Mouse (Mus musculus) kidney, postnatal 14 days (tissue): ENCODE results near the gene Sncb.

ENCODE experiments used
- DNase-seq: peaks from one replicate; pipeline ENCODE4 v3.0.0; 2022; ENCODE audit warnings: mixed read lengths

Sncb gene

DNA sequence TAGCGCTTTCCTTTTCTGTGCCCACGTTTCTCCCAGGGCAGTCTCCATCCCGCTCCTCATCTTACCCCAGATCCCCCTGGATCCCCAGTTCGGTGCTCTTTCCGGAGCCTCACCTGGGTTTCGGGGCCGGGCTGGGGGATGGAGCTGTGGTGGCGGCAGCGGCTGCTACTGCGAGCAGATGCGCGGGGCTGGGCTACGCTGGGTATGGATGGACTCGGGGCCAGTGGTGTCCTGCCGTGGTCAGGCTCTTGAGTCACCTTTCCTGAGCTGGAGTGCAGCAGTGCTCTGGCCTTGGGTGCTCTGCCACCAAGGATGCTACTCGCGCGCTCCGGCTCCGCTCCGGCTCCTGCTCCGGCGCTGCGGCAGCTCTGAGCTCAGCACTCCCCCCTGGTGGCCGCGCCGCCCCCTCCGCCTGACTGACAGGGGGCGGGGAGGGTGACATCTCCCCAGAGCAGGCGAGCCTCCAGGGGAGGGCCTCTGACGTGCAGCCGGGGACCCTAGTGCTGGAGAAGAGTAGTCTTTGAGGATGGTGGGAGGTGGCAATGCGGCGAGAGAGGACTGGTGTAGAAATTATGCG is at the start of gene Sncb:
Gene Sncb, minus strand, starts transcription at position 404 of the 577 bp plus-strand sequence.
- DNase-seq = peak; percentile 37

DNA sequence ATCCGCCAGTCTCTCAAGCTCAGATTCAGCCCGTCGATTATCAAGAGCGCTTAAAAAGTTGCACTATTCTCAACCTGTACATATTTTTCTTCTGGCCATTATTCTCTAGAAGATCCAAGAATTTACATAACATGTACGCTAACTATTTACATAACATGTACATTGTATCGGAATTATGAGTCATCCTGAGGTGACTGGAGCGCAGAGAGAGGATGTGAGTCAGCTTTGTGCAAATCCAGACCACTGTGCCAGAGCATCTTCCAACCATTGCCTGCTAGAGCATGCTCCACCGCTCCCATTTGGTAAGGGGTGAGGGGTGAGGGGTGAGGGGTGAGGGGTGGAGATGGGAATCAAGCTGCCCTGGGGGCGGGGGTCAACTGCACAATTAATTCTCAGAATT is 47.0 kb upstream of the Sncb start:
- DNase-seq = no peak

DNA sequence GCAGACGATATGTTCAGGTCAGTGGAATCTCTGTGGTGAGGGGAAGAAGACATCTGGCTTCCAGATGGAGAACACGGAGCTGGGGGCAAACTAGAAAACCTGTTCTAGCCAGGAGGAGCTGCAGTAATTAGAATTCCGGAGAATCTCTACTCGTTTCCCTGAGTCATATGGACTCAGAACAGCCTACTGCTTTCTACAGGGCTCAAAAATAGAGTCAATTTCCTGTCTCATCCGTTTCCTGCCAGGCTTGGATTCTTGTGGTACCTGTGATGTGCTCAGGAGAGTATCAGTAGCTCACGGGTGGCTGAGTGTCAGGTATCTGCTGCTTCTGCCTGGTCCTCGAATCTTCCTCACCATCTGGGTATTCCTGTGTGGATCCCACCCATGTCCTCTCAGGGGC is 45.1 kb upstream of the Sncb start:
- DNase-seq = no peak

DNA sequence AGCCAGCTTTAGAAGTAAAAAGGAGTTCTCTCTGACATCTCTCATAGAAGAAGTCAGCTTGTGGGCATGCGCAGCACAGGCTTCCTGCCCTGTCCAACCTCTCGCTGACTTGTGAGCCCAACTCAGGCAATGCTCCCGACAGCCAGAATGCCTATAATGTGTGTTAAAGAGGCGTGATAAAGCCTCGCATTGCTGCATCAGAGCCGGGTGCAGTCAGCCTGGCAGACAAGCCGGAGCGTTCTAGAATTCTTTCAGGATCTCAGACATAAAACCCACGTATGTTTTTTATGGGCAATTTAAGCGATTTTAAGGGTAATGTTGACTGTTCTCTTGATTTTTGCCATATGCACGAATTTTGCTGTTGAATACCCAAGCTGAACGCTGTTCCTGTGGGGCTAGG is 41.7 kb upstream of the Sncb start:
- DNase-seq = no peak

DNA sequence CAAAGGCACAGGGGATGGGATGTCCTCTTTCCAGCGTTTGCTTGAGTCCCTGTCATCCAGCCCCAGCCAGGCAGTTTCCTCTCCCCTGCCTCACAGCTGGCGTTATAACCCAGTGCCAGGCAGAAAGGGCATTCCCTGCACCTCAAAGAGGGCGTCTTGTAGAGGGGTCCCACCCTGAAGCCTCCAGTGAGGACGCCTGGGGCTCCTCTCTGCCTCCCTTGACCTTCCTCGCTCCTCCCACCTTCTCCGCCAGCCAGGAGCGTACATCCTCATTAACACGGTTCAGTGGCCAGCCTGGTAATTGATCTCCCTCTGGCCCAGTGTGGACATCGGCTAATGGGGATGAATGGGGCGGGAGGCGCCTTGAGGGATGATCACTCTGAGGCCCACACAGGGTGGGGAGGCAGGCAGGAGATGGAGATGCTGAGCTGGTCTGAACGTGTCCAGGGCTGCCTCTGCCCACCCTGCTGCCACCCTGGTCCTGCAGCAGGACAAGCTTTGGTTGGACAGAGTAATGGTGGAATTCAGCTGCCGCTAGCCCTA is 40.1 kb upstream of the Sncb start:
- DNase-seq = no peak

DNA sequence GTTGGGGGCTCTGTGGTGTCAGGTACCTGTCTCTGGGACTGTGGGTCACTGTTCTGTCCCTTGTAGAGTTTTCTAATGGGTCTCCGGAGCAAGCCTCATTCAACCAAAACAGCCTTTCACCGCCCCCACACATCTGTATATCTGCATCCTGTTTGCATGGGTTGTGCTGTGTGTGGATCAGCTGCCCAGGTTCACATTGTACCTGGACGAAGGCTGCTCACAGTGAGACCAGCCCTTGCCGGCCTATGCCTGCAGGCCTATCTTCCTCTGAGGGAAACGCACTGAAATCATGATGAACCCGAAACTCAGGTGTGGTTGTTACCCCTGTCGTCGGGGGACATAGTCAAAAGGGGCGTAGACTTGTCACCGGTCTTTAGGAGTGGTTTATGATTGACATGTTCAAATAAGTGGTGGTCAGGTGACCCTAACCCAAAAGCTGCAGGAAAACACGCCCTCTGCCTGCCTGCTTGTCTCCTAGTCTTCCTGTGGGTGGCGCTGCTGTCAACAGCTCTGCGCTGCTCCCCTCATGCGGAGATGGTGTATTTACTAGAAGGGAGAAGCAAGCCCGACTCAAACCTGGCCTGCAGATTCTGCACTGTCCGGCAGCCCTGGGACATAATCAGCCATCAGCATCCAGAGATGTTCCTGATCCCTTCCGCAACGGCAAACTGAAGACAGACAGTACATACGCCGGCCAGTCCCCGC is 38.9 kb upstream of the Sncb start:
- DNase-seq = no peak

DNA sequence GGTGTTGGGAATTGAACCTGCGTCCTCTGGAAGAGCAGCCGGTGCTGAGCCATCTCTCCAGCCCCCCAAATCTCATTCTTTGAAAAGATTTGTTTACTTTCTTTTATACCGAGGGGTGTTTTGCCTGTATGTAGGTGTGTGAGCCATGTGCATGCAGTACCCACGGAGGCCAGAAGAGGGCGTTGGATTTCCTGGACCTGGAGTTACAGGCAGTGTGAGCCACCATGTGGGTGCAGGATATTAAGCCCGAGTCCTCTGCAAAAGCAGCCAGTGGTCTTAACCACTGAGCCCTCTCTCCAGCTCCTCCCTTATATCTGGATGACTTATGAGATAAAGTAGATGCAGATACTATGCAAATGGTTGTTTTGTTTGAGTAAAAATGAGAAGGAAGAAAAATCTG is 36.6 kb upstream of the Sncb start:
- no peak for DNase-seq

DNA sequence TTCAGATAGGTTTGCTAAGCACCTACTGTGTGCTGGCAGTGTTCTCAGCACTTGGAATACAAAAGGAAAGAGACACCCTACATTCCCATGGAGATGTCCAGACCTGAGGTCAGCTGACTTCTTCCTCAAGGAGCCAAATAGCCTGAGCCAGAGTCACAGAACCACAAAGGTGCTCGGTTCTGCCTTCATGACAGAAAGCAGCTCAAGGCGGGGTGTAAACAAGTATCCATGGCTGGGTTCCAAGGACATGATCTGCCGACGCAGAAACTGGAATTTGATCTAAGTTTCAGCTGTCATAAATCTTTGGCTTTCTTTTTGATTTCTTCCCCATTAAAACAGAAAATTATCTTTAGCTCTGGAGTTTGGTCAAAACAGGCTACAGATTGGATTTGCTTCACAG is 33.8 kb upstream of the Sncb start:
- no peak for DNase-seq

DNA sequence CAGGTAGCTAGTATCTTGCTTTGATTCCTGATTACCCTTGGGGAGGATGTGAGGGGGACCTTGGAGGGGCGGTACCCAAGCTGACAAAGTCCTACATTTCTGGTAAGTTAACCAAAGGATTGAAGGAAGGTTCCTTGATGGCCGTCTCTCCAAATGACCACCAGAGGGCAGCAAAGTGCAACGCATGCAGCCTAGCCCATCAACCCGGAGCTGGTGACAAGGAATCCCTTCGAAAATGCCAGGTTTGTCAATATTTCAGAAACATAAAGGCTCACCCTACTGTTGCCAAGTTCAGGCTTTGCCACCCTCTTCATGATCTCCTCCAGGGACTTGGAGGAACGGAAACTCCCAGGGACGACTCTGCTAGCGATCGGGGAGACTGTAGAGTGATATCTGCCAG is 33.3 kb upstream of the Sncb start:
- DNase-seq = peak; percentile 80

DNA sequence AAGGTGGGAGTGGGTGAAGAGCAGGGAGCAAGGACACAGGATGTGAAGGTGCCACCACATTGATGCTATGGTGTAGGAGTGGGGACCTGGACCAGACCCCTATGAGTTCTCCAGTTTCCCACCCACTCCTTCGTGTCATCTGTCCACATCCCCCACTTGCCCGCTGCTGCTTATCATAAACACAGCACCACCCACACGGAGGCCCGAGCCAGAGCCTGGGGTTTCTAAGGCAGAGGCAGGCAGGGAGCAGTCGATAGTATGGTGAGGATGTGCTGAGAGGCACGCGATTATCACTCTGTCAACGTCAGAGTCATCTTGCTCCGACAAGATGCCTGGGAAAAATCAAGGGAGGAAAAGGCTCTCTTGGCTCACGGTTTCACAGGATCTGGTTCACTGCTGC is 32.3 kb upstream of the Sncb start:
- no peak for DNase-seq

DNA sequence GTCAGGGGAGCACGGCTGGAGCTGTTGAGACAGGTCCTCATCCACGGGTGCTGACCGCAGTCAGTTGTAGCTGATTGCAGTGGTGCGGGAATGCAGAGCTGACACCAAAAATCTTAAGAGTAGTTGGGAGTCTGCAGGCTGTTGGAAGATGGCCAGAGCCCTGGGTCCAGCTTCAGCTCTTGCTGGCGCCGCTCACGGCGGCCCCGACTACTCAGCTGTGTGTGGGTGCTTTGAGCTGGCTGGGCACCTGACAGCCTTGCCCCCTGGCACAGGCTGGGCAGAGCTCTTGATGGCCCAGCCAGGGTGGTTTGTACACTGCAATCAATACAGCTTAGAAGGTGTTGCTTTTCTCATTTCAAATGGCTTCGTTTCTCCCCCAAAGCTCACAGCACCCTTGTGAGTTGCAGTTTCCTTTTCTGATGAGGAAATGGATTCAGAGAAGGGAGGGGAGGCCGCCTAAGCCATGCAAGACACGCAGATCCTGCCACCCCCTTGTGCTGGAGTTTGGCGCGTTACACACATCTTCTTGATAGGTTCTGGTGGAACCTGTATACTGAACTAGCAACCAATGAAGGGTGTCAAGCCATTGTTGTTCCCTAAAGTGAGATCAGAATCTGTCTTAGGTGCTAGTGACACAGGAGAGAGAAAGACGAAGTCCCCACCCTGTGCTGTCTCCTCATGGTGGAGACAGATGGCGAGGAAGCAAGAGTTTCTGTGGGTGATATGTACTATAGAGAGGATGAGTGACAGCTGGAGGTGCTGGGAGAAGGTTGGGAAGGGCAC is 31.7 kb upstream of the Sncb start:
- DNase-seq = no peak

DNA sequence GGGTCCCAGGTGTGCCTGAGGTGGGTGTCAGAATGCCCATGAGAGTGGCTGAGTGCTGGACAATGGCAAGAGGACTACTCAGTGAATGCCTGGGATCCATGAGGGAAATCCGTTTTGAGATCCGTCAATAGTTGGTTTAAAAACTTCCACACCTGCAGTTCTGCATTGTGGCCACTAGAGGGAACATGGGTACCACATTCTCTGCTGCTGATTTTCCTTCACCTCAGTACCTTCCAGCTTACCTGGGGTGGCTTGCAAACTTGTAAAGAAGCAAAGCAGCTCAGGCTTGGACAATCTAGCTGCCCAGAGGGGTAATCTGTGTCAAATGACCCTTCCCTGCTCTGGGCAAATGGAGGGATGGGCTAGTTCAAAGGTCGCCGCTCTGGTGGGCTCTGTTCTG is 31.0 kb upstream of the Sncb start:
- DNase-seq = peak; percentile 54

DNA sequence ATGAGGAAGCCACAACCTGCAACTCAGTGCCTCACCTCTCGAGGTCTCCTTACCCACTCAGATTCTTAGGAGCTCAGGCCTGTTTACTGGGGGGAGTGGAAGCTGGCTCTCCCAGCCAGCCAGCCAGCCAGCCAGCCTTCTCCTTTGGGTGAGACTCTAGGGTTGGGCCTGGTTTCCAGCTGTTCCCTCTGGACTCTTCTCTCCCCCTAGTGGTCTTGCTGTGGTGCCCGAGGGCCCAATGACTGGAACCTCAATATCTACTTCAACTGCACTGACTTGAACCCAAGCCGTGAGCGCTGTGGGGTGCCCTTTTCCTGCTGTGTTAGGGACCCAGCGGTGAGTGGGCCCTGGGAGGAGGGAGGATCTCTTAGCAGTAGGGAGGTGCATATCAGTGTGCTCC is 28.4 kb upstream of the Sncb start:
- no peak for DNase-seq

DNA sequence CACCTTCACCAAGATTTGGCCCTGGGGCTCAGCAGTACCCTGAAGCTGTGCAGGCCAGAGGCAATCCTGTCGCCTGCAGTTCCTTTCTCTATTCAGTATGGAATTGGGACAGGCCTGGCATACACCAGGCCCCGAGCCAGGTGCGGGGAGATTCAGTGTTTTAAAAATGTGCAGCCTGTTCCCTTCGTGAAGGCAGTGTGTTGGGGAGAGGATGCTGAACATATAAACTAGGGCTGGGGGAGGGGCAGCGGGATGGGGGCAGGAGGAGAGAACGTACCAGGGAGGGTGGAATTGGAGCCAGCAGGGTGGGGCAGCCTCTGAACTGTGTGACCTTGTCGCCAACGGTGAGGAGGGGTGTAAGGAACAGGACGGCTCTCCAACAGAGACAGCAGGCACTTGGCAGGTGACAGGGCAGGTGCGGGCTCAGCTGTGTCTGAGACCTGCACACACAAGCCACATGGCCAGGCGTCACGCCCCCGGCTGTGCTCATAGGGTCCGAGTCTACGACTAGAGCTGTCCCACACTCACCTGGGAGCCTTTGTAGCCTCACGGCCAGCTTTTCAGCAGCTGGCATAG is 27.7 kb upstream of the Sncb start:
- no peak for DNase-seq

DNA sequence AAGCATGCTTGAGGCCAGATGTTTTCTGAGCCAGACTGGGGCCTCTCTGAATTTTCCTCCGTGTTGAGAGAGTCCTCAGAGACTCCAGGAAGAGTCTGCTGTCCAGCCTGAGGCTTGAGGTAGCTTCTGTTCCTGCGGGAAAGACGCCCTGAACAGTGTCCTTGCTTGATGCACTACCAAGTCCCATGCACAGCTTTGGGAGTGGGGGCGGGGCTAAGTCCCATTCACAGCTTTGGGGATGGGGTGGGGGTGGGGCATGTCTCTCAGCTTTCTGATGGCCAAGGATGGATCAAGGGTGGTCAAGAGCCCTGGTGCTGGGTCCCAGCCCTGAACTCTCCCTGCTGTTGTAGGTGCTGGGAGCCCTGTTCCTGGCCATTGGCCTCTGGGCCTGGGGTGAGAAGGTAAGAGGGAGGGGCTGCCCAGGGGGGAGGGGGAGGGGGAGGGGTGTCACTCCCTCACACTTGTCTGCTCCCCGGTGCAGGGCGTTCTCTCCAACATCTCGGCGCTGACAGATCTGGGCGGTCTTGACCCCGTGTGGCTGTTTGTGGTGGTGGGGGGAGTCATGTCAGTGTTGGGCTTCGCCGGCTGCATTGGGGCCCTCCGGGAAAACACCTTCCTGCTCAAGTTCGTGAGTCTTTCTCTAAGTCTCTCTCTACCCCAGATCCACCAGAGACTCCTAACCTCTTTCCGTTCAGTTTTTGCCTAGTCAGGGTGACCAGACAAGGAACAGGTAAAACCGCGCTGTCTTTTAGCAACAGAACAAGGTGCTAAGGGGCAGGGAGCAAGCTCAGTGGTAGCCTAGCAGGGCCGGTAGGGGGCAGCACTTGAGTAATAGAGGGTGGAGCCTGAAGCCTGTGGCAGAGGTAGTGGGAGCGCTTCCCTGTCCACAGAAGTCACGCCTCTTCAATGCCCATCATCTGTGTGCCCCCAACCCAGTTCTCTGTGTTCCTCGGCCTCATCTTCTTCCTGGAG is 26.1 kb upstream of the Sncb start:
- DNase-seq = no peak

DNA sequence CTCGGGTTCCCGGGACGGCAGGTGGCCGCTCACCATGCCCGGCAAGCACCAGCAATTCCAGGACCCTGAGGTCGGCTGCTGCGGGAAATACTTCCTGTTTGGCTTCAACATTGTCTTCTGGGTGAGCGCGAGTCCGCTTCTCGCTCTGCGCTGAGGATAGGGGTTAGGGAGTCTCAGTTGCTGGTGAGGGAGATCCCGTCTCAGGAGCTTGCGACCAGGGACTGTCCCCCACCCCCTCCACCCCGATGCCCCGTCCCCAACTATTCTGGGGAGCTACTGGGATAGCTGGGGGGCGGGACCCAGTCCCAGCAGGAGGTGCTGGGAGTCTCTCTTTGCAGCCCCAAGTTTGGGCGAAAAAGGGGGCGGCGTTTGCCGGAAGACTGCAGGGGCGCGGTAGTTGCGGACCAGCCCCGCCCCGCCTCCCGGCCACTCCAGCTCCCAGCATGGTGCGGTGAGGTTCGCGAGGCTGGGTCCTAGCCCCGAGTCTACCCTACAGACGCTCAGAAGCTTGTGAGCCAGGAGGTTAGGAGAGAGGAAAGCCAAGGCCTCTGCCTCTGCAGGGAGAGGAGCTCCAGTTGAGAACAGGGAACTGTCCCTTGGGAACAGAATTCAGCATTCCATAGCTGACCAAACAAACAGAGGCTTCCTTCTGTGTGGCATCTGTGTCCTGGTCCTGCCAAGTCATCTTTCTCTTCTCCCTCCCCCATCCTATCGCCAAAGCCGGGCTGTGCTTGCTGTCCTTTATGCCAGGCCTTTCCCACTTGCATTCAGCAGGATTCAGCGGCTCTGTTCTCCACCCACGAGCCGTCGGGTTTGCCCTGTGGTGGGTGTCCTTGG is 23.4 kb upstream of the Sncb start:
- DNase-seq = peak; percentile 64

DNA sequence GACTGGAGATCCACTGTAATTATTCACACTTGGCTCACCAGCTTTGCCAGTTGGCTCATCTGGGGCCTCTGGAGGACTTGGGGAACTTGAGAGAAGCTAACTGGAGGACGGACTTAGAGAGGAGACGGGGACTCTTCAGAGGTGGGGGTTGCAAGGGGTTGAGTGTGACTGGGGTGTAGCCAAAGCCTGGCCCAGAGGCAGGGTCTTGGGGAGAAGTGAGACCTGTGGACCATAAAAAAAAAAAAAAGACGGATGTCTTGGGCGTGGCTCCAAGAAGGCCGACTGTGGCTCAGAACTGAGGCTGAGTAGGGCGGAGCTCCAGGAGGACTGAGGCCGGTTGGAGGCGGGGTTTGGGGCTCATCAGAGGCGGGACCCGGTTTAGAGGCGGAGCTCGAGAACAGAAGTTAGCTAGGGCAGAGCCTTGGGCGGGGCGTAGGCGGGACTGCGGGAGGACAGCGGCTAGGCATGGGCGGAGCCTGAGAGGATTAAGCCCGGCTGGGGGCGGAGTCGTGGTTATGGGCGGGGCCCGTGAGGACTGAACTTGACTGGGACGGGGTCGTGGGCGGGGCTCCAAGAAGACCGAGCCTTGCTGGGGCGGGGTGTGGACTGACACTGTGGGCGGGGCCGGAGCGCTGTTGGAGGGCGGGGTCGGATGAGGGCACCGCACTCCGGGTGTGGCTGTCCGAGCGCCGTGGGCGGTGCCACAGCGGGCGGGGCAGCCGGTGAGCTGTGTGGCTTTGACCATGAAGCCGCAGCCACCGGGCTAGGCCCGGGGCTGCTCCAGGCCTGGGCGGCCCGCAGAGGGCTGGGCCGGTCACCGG is 22.6 kb upstream of the Sncb start, which contains the start of gene Tspan17:
Gene Tspan17, plus strand, starts transcription at position 638 of the 821 bp plus-strand sequence.
- DNase-seq = peak; percentile 97

DNA sequence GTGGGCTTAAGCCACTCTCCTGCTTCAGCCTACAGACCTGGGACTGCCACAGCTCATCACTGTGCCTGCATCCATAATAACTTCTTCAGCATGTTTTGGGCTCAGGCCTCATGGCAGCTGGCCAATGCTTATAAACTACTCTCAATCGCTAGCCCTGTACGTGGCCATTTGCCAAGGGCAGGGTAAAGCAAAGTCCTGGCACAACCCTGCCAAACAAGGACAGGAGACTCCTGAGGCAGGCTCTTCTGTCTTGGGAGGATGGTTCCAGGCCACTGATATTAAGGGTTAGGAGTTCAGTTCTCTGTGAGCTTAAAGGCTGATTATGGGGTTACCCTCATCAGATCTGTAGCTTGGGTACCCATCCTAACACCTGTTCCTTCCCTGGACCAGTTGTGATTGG is 21.2 kb upstream of the Sncb start:
- DNase-seq = peak; percentile 63

DNA sequence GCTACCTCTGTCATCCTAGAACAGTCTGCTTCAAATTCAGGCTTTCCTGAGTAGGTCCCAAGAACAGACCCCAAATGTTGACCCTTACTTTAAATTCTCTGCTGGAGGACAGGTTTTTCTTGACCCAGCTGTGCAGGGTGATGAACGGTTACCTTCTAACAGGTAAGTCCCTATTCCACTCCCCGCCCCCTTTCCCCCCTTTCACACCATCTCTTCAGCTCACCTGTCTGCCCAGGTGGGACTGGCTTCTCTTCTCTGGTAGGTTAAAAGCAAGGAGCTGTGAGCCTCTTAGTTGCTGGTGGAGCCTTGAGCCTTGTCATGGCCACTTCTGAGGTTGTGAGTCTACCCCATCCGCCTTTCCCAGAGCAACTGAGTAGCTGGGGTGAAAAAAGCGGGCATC is 17.3 kb upstream of the Sncb start, which contains the start of gene Eif4e1b:
Gene Eif4e1b, plus strand, starts transcription at position 301 of the 400 bp plus-strand sequence.
- no peak for DNase-seq

DNA sequence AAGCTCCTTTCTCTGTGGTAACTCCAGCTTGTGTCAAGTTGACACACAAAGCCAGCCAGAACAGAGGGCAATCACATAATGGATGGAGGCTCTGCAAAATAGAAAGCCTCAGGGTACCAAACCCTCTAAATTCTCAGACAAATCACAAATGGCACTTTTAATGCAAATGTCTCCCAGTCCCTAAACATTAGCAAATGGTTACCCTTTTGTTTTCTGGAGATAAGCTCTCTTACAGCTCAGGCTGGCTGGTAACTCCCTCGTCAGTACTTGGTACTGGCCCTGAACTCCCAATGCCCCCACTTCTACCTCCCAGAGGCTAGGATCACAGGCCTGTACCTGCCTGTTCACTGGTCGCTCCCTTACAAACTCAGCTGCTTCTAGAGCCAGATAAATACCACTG is 16.8 kb upstream of the Sncb start:
- no peak for DNase-seq
